Mouse (Mus musculus): ENCODE measurements around the gene Syt14.

DNA sequence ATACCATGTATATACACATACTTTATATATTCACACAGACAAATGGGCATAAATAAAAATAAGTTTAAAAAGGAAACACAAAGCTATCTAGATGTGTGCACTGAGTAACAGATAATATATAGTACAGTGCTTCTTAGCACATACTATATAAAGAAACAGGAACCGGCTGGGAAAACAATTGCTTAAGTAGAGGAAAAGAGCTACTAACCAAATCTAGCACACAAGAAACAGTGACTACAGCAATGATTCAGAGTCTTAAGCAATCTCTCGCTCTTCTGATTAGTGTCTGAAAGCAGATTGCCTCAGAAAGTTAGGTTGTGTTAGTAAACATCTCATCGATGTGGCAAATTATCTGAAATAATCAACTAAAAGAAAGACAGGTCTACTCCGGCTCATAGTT lies 33.3 kb downstream of the Syt14 start:
- TF ChIP-seq CTCF (IDR thresholded peaks at IDR 0.05; ENCODE audit: low read depth, low read length) (no peak), TAL1 (conservative IDR thresholded peaks at IDR 0.05; ENCODE audit: low read depth, low read length) (no peak)

All from G1E (cell line).